Mouse (Mus musculus) heart, postnatal 0 days (tissue): ENCODE data around the gene Fam177a.
"Not testable (repeated sequence)": the region's sequence is repeated elsewhere in the genome, so short reads cannot be mapped to it uniquely, and the experiment has no call there.

Experiments used
- CTCF ChIP-seq: IDR thresholded peaks from 2 replicates; pipeline ENCODE4 v1.5.1; 2016; ENCODE audit warnings: antibody characterized with exemption, control low read depth, low read depth
- EP300 ChIP-seq: IDR thresholded peaks from 2 replicates; pipeline ENCODE4 v1.6.1; 2016; ENCODE audit warnings: antibody characterized with exemption, low read depth

GRCm38 (mm10) chr12:55155449-55155783, 31.1 kb downstream of the Fam177a start:
- not testable (repeated sequence) for TF ChIP-seq CTCF, EP300
